Mouse (Mus musculus) E14TG2a.4 (cell line): ENCODE results near the gene Ptf1a.
A peak's percentile ranks its signal among the peaks of the same experiment; 100 is the strongest.

Source experiments
- H3K27me3 ChIP-seq: 2 replicates; pipeline ENCODE4 v1.6.1; 2014; ENCODE audit warnings: low read length, control low read depth; ENCODE audit not compliant: insufficient read depth
- H3K36me3 ChIP-seq: 2 replicates; pipeline ENCODE4 v1.6.1; 2014; ENCODE audit warnings: low read length, control low read depth; ENCODE audit not compliant: insufficient read depth
- H3K4me1 ChIP-seq: replicated peaks from 2 replicates; pipeline ENCODE4 v1.6.1; 2014; ENCODE audit warnings: low read depth, low read length, control low read depth
- H3K4me3 ChIP-seq: replicated peaks from 2 replicates; pipeline ENCODE4 v1.5.1; 2014; ENCODE audit warnings: mild to moderate bottlenecking, low read length
- H3K9me3 ChIP-seq: 2 replicates; pipeline ENCODE4 v1.6.1; 2014; ENCODE audit warnings: low read length, control low read depth
- CTCF ChIP-seq: conservative IDR thresholded peaks from 2 replicates; pipeline ENCODE4 v1.5.1; 2014; ENCODE audit warnings: low read length
- NANOG ChIP-seq: IDR thresholded peaks from 2 replicates; pipeline ENCODE4 v1.6.1; 2014; ENCODE audit warnings: borderline replicate concordance, low read length, mixed read lengths
- POU5F1 ChIP-seq: IDR thresholded peaks from 2 replicates; pipeline ENCODE4 v1.6.1; 2014; ENCODE audit warnings: low read length, borderline replicate concordance

Gene Ptf1a

DNA sequence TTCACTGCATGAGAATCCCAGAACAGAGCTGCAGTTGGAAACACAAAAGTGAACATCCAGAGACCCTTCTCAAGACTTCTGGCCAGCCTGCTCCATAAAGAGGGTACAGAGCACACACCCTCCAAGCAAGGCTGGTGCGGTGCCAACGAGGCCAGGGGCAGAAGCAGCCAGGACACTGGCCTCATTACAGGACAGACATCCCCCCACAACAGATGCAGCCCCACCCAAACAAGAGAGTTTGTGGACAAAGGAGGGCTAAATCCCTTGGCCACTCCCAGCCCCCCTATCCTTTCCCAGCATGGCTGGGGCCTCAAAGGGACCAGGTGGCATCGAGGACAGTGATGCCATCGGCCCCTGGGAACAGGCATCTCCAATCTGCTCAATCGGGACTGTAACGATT is 22.4 kb upstream of the Ptf1a start:
- Histone ChIP-seq H3K27me3 (peaks cover 42% of the 10 kb centered on the region), H3K4me3 (no peak overlapping the region)
- TF ChIP-seq POU5F1 = no peak
- TF ChIP-seq NANOG = no peak

DNA sequence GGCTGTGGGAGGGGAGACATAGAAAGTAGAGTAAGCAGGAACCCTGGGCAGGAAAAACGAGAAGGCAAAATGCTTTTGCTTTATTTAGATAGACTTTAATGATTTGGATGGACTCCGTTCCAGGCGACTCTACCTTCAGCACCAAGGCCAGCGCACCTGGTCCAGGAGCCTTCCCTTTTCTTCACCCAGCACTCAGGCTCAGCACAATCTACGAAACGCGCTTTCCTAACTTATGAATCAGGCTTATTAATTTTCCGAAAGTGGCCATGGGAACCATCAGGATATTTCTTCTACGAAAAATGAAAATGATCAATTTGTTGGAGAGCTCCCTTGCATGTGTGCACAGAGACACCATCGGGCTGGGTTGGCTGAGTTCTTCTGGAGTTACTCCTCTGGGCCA is 16.4 kb upstream of the Ptf1a start:
- no peaks in the 10 kb centered on the region for H3K36me3 ChIP-seq
- peaks cover 15% of the 10 kb centered on the region for H3K4me1 ChIP-seq
- H3K27me3 ChIP-seq = peaks cover 82% of the 10 kb centered on the region
- TF ChIP-seq CTCF (no peak), NANOG (no peak), POU5F1 (no peak)
- no peak overlapping the region for H3K4me3 ChIP-seq
- peaks cover 14% of the 10 kb centered on the region for H3K9me3 ChIP-seq

More for the DNA sequence above, 22.4 kb upstream of the Ptf1a start:
- Histone ChIP-seq H3K4me1 (0 out of 2 replicates have a peak, but pooled peaks cover 2% of the 10 kb centered on the region), H3K36me3 (no peaks in the 10 kb centered on the region), H3K9me3 (peaks cover 18% of the 10 kb centered on the region)

DNA sequence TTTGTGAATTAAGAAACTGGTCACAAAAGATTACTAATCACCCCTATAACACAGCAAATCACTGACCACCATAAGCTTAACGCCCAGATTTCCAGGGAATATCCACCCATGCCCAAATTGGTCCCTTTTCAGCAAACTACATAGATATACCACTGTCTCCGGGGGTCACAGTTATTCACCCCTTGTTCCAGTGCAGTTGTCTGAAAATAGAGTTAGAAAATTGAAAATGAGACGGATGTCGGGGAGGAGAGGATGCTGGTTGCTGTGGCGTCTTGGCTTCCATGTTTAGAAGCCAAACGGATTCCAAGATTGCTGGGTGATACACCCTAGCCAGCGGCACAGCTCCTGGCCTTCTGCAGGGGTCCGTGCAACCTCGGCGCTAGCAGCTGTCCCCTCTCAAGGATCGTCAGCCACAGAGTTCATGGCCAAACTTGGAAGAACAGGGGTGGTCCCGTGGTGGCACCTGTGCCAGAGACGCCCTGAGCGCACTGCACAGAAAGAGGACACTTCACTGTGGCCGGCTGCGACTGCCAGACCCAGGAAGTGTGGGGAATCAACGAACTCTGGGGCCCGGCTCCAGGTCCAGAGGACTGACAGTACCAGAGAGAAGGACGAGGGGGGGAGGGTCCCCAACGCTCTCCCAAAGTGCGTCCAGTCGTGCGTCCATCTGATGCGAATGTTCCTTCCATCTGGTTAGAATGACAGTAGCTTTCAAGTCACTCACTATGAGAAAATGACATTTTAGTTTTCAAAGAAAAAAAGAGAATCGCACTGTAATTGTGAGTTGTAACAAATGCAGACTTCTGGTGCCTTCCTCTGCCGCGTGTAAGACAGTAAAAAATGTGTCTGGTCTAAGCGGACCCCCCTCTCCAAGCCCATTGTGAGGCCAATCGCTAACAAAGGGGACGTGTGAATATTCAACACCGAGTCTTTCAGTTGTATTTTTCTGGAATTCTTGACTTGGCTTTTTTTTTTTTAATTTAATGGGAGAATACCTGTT is 15.5 kb upstream of the Ptf1a start:
- peaks cover 83% of the 10 kb centered on the region for H3K27me3 ChIP-seq
- H3K36me3 ChIP-seq = no peaks in the 10 kb centered on the region
- peaks cover 15% of the 10 kb centered on the region for H3K4me1 ChIP-seq
- TF ChIP-seq POU5F1 = no peak
- TF ChIP-seq CTCF = no peak
- TF ChIP-seq NANOG = no peak
- H3K9me3 ChIP-seq = peaks cover 14% of the 10 kb centered on the region
- peak overlapping the region; percentile 73 for H3K4me3 ChIP-seq

- H3K27me3 ChIP-seq = peaks cover 83% of the 10 kb centered on the region
- H3K9me3 ChIP-seq = peaks cover 14% of the 10 kb centered on the region
- TF ChIP-seq CTCF = no peak
- TF ChIP-seq POU5F1 = no peak
- TF ChIP-seq NANOG = no peak
- peak overlapping the region; percentile 73 for H3K4me3 ChIP-seq
- no peaks in the 10 kb centered on the region for H3K36me3 ChIP-seq
- peaks cover 15% of the 10 kb centered on the region for H3K4me1 ChIP-seq
These were observed 14.7 kb upstream of the Ptf1a start for GRCm38 (mm10) chr2:19430746-19431145.

- Histone ChIP-seq H3K9me3 (peaks cover 14% of the 10 kb centered on the region), H3K4me1 (peaks cover 15% of the 10 kb centered on the region), H3K27me3 (peaks cover 86% of the 10 kb centered on the region), H3K36me3 (no peaks in the 10 kb centered on the region), H3K4me3 (peak overlapping the region; percentile 73)
- TF ChIP-seq CTCF (peak; percentile 44), POU5F1 (no peak), NANOG (no peak)
These were observed 14.3 kb upstream of the Ptf1a start for GRCm38 (mm10) chr2:19431186-19431585.

DNA sequence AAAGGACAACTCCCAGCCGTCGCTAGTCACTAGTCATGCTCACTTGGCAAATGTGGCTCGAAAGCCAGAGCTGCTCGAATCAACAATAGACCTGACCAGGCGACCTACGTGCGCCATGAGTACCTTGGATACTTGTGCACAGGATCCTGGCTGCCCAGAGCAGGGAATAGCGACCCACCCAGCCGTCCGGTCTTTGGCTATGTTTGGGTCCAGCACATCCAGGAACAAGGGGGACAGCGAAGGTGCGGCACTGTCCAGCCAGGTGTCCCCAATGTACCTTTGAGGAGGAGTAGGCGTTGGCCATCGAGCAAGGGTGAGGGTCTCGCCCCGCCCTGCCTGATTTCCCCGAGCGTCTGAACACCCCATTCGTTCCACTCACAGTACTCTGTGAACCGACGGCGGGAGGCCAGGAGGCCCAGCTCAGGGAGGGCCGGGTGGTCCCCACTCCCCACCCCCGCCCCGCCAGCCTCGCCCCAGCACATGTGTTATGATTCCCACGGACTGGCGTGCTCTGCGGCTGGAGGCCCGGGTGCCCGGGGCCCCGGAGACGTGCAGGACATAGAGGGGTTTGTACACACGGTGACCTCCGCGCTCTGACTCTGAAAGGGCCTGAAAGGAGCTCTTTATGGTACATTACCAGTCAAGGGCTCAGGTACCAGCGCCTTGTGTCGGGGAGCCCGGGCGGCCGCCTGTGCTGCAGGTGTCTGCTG is 13.7 kb upstream of the Ptf1a start:
- H3K4me1 ChIP-seq = peaks cover 15% of the 10 kb centered on the region
- H3K4me3 ChIP-seq = peak overlapping the region; percentile 73
- peaks cover 14% of the 10 kb centered on the region for H3K9me3 ChIP-seq
- H3K27me3 ChIP-seq = peaks cover 83% of the 10 kb centered on the region
- H3K36me3 ChIP-seq = no peaks in the 10 kb centered on the region
- TF ChIP-seq POU5F1 = no peak
- no peak for TF ChIP-seq CTCF
- no peak for TF ChIP-seq NANOG

GRCm38 (mm10) chr2:19444346-19444745 is 1.1 kb upstream of the Ptf1a start:
- Histone ChIP-seq H3K9me3 (no peaks in the 10 kb centered on the region), H3K27me3 (peaks cover 88% of the 10 kb centered on the region), H3K4me3 (peak overlapping the region; percentile 78), H3K4me1 (peaks cover 26% of the 10 kb centered on the region), H3K36me3 (no peaks in the 10 kb centered on the region)
- TF ChIP-seq CTCF (no peak), NANOG (no peak), POU5F1 (no peak)

DNA sequence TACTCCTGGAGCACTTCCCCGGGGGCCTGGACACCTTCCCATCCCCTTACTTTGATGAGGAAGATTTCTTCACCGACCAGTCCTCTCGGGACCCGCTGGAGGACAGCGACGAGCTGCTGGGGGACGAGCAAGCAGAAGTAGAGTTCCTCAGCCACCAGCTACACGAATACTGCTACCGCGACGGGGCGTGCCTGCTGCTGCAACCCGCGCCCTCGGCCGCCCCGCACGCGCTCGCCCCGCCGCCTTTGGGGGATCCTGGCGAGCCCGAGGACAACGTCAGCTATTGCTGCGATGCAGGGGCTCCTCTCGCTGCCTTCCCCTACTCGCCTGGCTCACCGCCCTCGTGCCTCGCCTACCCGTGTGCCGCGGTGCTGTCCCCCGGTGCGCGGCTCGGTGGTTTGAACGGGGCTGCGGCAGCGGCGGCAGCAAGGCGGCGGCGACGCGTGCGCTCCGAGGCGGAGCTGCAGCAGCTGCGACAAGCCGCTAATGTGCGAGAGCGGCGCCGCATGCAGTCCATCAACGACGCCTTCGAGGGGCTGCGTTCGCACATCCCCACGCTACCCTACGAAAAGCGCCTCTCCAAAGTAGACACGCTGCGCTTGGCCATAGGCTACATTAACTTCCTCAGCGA is 523 bp downstream of the Ptf1a start:
- Histone ChIP-seq H3K4me3 (peak overlapping the region; percentile 78), H3K36me3 (no peaks in the 10 kb centered on the region), H3K4me1 (peaks cover 26% of the 10 kb centered on the region), H3K9me3 (no peaks in the 10 kb centered on the region), H3K27me3 (peaks cover 93% of the 10 kb centered on the region)
- TF ChIP-seq CTCF = no peak
- no peak for TF ChIP-seq NANOG
- TF ChIP-seq POU5F1 = no peak
